Mouse (Mus musculus) MEL (cell line): ENCODE data around the gene Fam129c. TPM values are rescaled to one million over a fixed set of nuclear protein-coding genes. Genes with fewer than 3 reads are reported as not detected.

ENCODE experiments used
- DNase-seq: peaks from one replicate; pipeline ENCODE4 v3.0.0; 2011; ENCODE audit warnings: low read depth, low spot score
- H3K27ac ChIP-seq: 2 replicates; pipeline ENCODE4 v1.5.1; 2012; ENCODE audit warnings: low read depth, mild to moderate bottlenecking, control low read depth, low read length, moderate library complexity; ENCODE audit not compliant: control insufficient read depth
- H3K27me3 ChIP-seq, 2 experiments: fragments of 150-350 bp in 1 of 2; sonication (generic) in 1 of 2; 2 replicates each; pipeline ENCODE4 v1.6.1; 2012; ENCODE audit warnings: low read length in 2 of 2, mild to moderate bottlenecking in 2 of 2, improper control_type of control experiment in 1 of 2, moderate library complexity in 1 of 2; ENCODE audit not compliant: insufficient read depth in 2 of 2, control insufficient read depth in 1 of 2
- H3K36me3 ChIP-seq, 2 experiments: 2 replicates each; pipeline ENCODE4 v1.6.1; 2012 to 2014; ENCODE audit warnings: low read length in 2 of 2, improper control_type of control experiment in 1 of 2, inconsistent platforms in 1 of 2, mild to moderate bottlenecking in 1 of 2; ENCODE audit not compliant: insufficient read depth in 2 of 2, control insufficient read depth in 1 of 2
- H3K4me1 ChIP-seq, 2 experiments: fragments of 150-350 bp in 1 of 2; sonication (generic) in 1 of 2; 2 replicates each; pipeline ENCODE4 v1.6.1; 2012; ENCODE audit warnings: low read length in 2 of 2, improper control_type of control experiment in 1 of 2, mild to moderate bottlenecking in 1 of 2; ENCODE audit not compliant: insufficient read depth in 2 of 2, control insufficient read depth in 1 of 2
- H3K4me3 ChIP-seq, 2 experiments: fragments of 150-350 bp in 1 of 2; sonication (generic) in 1 of 2; 2 replicates each; pipeline ENCODE4 v1.5.1; 2012; ENCODE audit warnings: low read depth in 2 of 2, low read length in 2 of 2, mild to moderate bottlenecking in 2 of 2, moderate library complexity in 2 of 2, control low read depth in 1 of 2, improper control_type of control experiment in 1 of 2; ENCODE audit not compliant: control insufficient read depth in 1 of 2, insufficient read depth in 1 of 2
- H3K79me2 ChIP-seq: 2 replicates; pipeline ENCODE4 v1.6.1; 2012; ENCODE audit warnings: mild to moderate bottlenecking, low read length, moderate library complexity; ENCODE audit not compliant: control insufficient read depth, poor library complexity, insufficient read depth
- H3K9ac ChIP-seq: 2 replicates; pipeline ENCODE4 v1.6.1; 2012; ENCODE audit warnings: low read depth, mild to moderate bottlenecking, control low read depth, low read length, moderate library complexity; ENCODE audit not compliant: control insufficient read depth, poor library complexity, severe bottlenecking
- H3K9me3 ChIP-seq: fragments of 150-350 bp; sonication (generic); replicated peaks from 2 replicates; pipeline ENCODE4 v1.6.1; 2012; ENCODE audit warnings: mild to moderate bottlenecking, low read length, improper control_type of control experiment, moderate library complexity; ENCODE audit not compliant: insufficient read depth
- BHLHE40 ChIP-seq: IDR thresholded peaks from 2 replicates; pipeline ENCODE4 v1.6.1; 2012; ENCODE audit warnings: low read depth, mild to moderate bottlenecking, inconsistent platforms, low read length, improper control_type of control experiment, borderline replicate concordance
- CHD1 ChIP-seq: IDR thresholded peaks from 2 replicates; pipeline ENCODE4 v1.6.1; 2012; ENCODE audit warnings: low read depth, mild to moderate bottlenecking, inconsistent platforms, low read length, improper control_type of control experiment
- CHD2 ChIP-seq: IDR thresholded peaks from 2 replicates; pipeline ENCODE4 v1.6.1; 2011; ENCODE audit warnings: low read length, improper control_type of control experiment
- ELF1 ChIP-seq: IDR thresholded peaks from 2 replicates; pipeline ENCODE4 v1.6.1; 2014; ENCODE audit warnings: low read depth, mild to moderate bottlenecking, inconsistent platforms, low read length, improper control_type of control experiment, moderate library complexity
- EP300 ChIP-seq, 2 experiments: IDR thresholded peaks; 2 replicates each; pipeline ENCODE4 v1.6.1; 2011; ENCODE audit warnings: improper control_type of control experiment in 2 of 2, low read length in 2 of 2, low read depth in 1 of 2, mild to moderate bottlenecking in 1 of 2
- ETS1 ChIP-seq: IDR thresholded peaks from 2 replicates; pipeline ENCODE4 v1.6.1; 2012; ENCODE audit warnings: low read depth, mild to moderate bottlenecking, inconsistent platforms, low read length, improper control_type of control experiment, moderate library complexity
- GATA1 ChIP-seq: IDR thresholded peaks from 2 replicates; pipeline ENCODE4 v1.6.1; 2011; ENCODE audit warnings: low read depth, low read length, improper control_type of control experiment
- HCFC1 ChIP-seq: IDR thresholded peaks from 2 replicates; pipeline ENCODE4 v1.6.1; 2012; ENCODE audit warnings: low read depth, mild to moderate bottlenecking, inconsistent platforms, low read length, improper control_type of control experiment, moderate library complexity
- KAT2A ChIP-seq: conservative IDR thresholded peaks from 2 replicates; pipeline ENCODE4 v1.6.1; 2012; ENCODE audit warnings: low read depth, low read length, improper control_type of control experiment, inconsistent platforms
- MAFK ChIP-seq: IDR thresholded peaks from 2 replicates; pipeline ENCODE4 v1.6.1; 2011; ENCODE audit warnings: low read depth, mild to moderate bottlenecking, low read length, improper control_type of control experiment, borderline replicate concordance
- MAX ChIP-seq: IDR thresholded peaks from 2 replicates; pipeline ENCODE4 v1.6.1; 2011; ENCODE audit warnings: low read length, improper control_type of control experiment
- MXI1 ChIP-seq: IDR thresholded peaks from 2 replicates; pipeline ENCODE4 v1.6.1; 2011; ENCODE audit warnings: mild to moderate bottlenecking, low read depth, low read length, improper control_type of control experiment
- MYB ChIP-seq: IDR thresholded peaks from 2 replicates; pipeline ENCODE4 v1.6.1; 2011; ENCODE audit warnings: mild to moderate bottlenecking, low read depth, low read length, improper control_type of control experiment
- MYC ChIP-seq: IDR thresholded peaks from 2 replicates; pipeline ENCODE4 v1.6.1; 2011; ENCODE audit warnings: low read depth, mild to moderate bottlenecking, low read length, improper control_type of control experiment, moderate library complexity
- NELFE ChIP-seq: IDR thresholded peaks from 2 replicates; pipeline ENCODE4 v1.6.1; 2011; ENCODE audit warnings: low read depth, low read length, improper control_type of control experiment
- POLR2AphosphoS2 ChIP-seq: IDR thresholded peaks from 2 replicates; pipeline ENCODE4 v1.6.1; 2011; ENCODE audit warnings: low read length, improper control_type of control experiment
- POLR2AphosphoS5 ChIP-seq: IDR thresholded peaks from 2 replicates; pipeline ENCODE4 v1.6.1; 2012; ENCODE audit warnings: low read depth, borderline replicate concordance, mild to moderate bottlenecking, inconsistent platforms, low read length, moderate library complexity, mixed read lengths
- RAD21 ChIP-seq: IDR thresholded peaks from 2 replicates; pipeline ENCODE4 v1.6.1; 2011; ENCODE audit warnings: mild to moderate bottlenecking, low read depth, low read length, improper control_type of control experiment
- RCOR1 ChIP-seq: IDR thresholded peaks from 2 replicates; pipeline ENCODE4 v1.6.1; 2012; ENCODE audit warnings: low read depth, mild to moderate bottlenecking, inconsistent platforms, low read length, improper control_type of control experiment
- SMC3 ChIP-seq: IDR thresholded peaks from 2 replicates; pipeline ENCODE4 v1.6.1; 2011; ENCODE audit warnings: low read depth, low read length, improper control_type of control experiment
- TAL1 ChIP-seq: IDR thresholded peaks from 2 replicates; pipeline ENCODE4 v1.6.1; 2012; ENCODE audit warnings: mild to moderate bottlenecking, inconsistent platforms, low read length, moderate library complexity, mixed read lengths
- UBTF ChIP-seq: IDR thresholded peaks from 2 replicates; pipeline ENCODE4 v1.6.1; 2012; ENCODE audit warnings: low read depth, mild to moderate bottlenecking, inconsistent platforms, low read length, improper control_type of control experiment, moderate library complexity, borderline replicate concordance; ENCODE audit not compliant: insufficient read depth
- USF2 ChIP-seq, 2 experiments: IDR thresholded peaks; 2 replicates each; pipeline ENCODE4 v1.6.1; 2011 to 2012; ENCODE audit warnings: improper control_type of control experiment in 2 of 2, low read length in 2 of 2, borderline replicate concordance in 1 of 2, inconsistent platforms in 1 of 2, low read depth in 1 of 2, mild to moderate bottlenecking in 1 of 2; ENCODE audit not compliant: insufficient read depth in 1 of 2
- ZMIZ1 ChIP-seq: IDR thresholded peaks from 2 replicates; pipeline ENCODE4 v1.6.1; 2012; ENCODE audit warnings: low read depth, mild to moderate bottlenecking, inconsistent platforms, low read length, improper control_type of control experiment, moderate library complexity
- ZNF384 ChIP-seq: IDR thresholded peaks from 2 replicates; pipeline ENCODE4 v1.6.1; 2012; ENCODE audit warnings: low read depth, mild to moderate bottlenecking, inconsistent platforms, low read length, improper control_type of control experiment
- polyA plus RNA-seq, 2 experiments: library from polyadenylated mRNA; stranded (reverse) in 1 of 2; unstranded in 1 of 2; fragments of >175 nt in 1 of 2; fragments of >200 nt in 1 of 2; gene quantifications; 2 replicates each; pipeline versions ENCODE4 v1.2.1 to v1.2.4; 2012; ENCODE audit warnings: low replicate concordance in 2 of 2, low read depth in 1 of 2; ENCODE audit not compliant: insufficient read length in 2 of 2, insufficient read depth in 1 of 2, missing spikeins in 1 of 2
- total RNA-seq: library from RNA; depleted of rRNA; stranded (reverse); fragments of 300-350 nt; gene quantifications from 2 replicates; pipeline ENCODE4 v1.2.3, GENCODE M21; 2012

Fam129c gene
- total and polyA plus RNA-seq, 3 experiments: 7.6 to 8.3 TPM; not detected in 1

DNA sequence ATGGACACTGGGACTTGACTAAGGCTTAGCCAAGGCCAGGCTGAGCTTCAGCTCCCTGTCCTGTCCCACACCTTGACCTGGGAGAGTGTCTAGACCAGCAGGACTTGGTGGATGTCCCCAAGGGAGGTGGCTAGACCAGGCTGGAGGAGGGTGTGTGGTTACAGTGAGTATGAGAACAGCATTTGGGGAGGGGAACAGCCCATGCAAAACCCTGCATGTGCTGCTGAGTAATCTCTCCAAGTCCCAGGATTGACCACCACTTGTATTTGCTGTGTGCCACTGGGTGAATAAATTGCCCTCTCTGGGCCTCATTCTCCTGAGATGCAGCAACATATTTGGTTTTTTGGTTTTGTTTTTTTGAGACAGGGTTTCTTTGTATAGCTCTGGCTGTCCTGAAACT is 927 bp downstream of the Fam129c start:
- Histone ChIP-seq H3K36me3 (peaks cover 0 to 8% of the 10 kb centered on the region in 2 experiments; a peak in 3 of 4 replicates), H3K27me3 (no peaks in the 10 kb centered on the region), H3K9ac (no peak overlapping the region), H3K27ac (no peak overlapping the region), H3K79me2 (peaks cover 4% of the 10 kb centered on the region), H3K4me1 (peaks cover 7 to 18% of the 10 kb centered on the region in 2 experiments), H3K9me3 (no peaks in the 10 kb centered on the region), H3K4me3 (no peak overlapping the region)
- TF ChIP-seq ELF1 (no peak), POLR2AphosphoS2 (no peak), UBTF (no peak), MAX (no peak), EP300 (IDR thresholded peaks at IDR 0.05; ENCODE audit: low read depth in 1 of 2, low read length in 2 of 2) (no peak), CHD2 (no peak), MAFK (no peak), HCFC1 (no peak), NELFE (no peak), ZMIZ1 (no peak), ETS1 (no peak), MYB (no peak)
- no peak for DNase-seq

DNA sequence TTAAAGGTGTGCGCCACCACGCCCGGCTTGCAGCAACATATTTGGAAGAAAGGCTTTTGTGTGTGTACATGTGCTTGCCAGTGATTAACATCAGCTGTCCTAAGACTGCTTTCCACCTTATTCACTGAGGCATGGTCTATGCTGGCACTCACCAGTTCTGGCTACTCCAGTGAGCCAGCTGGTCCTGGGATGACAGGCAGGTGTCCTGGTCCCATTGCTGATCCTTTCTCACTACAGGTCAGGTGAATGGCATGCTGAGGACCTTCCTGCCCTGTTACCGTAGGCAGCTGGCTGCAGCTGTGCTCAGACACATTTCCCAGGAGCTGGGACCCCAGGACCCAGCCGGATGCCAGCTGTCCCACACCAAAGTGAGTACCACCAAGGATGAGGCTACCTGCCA is 1.4 kb downstream of the Fam129c start:
- H3K9ac ChIP-seq: no peak overlapping the region
- no peaks in the 10 kb centered on the region for H3K27me3 ChIP-seq
- peaks cover 0 to 5% of the 10 kb centered on the region in 2 experiments; a peak in 2 of 4 replicates for H3K36me3 ChIP-seq
- H3K4me1 ChIP-seq: peaks cover 7 to 15% of the 10 kb centered on the region in 2 experiments
- H3K9me3 ChIP-seq: no peaks in the 10 kb centered on the region
- 0 out of 2 replicates have a peak, but pooled peaks cover 1% of the 10 kb centered on the region for H3K79me2 ChIP-seq
- TF ChIP-seq NELFE (no peak), TAL1 (no peak), ZNF384 (no peak), HCFC1 (no peak), USF2 (IDR thresholded peaks at IDR 0.05; ENCODE audit: borderline replicate concordance in 1 of 2, insufficient read depth in 1 of 2, low read depth in 1 of 2, low read length in 2 of 2) (no peak), MAFK (no peak), CHD1 (no peak), POLR2AphosphoS5 (no peak), MXI1 (no peak), RAD21 (no peak), GATA1 (no peak), BHLHE40 (no peak), RCOR1 (no peak), KAT2A (no peak), MYC (no peak), SMC3 (no peak)
- H3K4me3 ChIP-seq: no peak overlapping the region
- no peak overlapping the region for H3K27ac ChIP-seq
- DNase-seq: no peak
